In genomic region chr6:86497942-86498732, GRCm38 (mm10) we compare ENCODE assay signal across 10 mouse cellular contexts. TPM values are rescaled to one million over a fixed set of nuclear protein-coding genes. Genes with fewer than 3 reads are reported as not detected.
DNase-seq lines count a peak whose midpoint lies in the region; ATAC-seq and TF ChIP-seq lines count a peak whose summit lies in the region.
"Had no signal": no experiment of that assay in that cellular context is flagged by ENCODE, and none has a peak within 500 bp of the region (broad histone marks: within the 10 kb centered on the region; RNA-seq: fewer than 3 reads in every experiment).

No protein-coding gene starts in this region.

- no peaks in the 10 kb centered on the region for H3K9me3 ChIP-seq in heart, embryonic 11.5 days (replicated peaks; ENCODE audit: control insufficient read depth, low read length)
- H3K9me3 ChIP-seq in intestine, embryonic 14.5 days (ENCODE audit: control insufficient read depth, low read length), result no peaks in the 10 kb centered on the region
- no peaks in the 10 kb centered on the region for H3K9me3 ChIP-seq in neural tube, embryonic 15.5 days (replicated peaks)

- DNase-seq in heart, adult 11 months, result no peak
- peak; percentile 94 for DNase-seq in liver, adult 2 months (ENCODE audit: extremely low read depth, low read depth, low spot score)
- no peak for DNase-seq in liver
- DNase-seq in intestine, embryonic 14.5 days (ENCODE audit: low spot score), result no peak
- no peak for DNase-seq in layer of hippocampus, adult 11-12 months (ENCODE audit: low spot score)
- no peak for DNase-seq in urinary bladder, adult 18-20 months (ENCODE audit: low spot score in 2 of 2)
- DNase-seq: cerebellum, adult 8-10 months; gastrocnemius, postnatal 25 days had no signal

- peaks cover 21% of the 10 kb centered on the region for H3K4me1 ChIP-seq in heart, embryonic 11.5 days (ENCODE audit: control insufficient read depth, insufficient read depth, low read length)
- peaks cover 16% of the 10 kb centered on the region for H3K4me1 ChIP-seq in liver, adult 2 months (ENCODE audit: control insufficient read depth, insufficient read depth, low read length)
- H3K4me1 ChIP-seq in intestine, embryonic 14.5 days (replicated peaks; ENCODE audit: control insufficient read depth, insufficient read depth, low read length), result peaks cover 10% of the 10 kb centered on the region
- H3K4me1 ChIP-seq in neural tube, embryonic 15.5 days, result no peaks in the 10 kb centered on the region

- ATAC-seq in heart, embryonic 11.5 days (replicated peaks; ENCODE audit: insufficient number of reproducible peaks, low FRiP score, low TSS enrichment), result no peak
- ATAC-seq in intestine, embryonic 14.5 days (replicated peaks; ENCODE audit: low FRiP score, low TSS enrichment, low read depth), result no peak
- ATAC-seq in neural tube, embryonic 15.5 days (ENCODE audit: low FRiP score), result no peak

- no peaks in the 10 kb centered on the region for H3K27me3 ChIP-seq in heart, embryonic 11.5 days (ENCODE audit: control insufficient read depth, insufficient read depth, low read length)
- no peaks in the 10 kb centered on the region for H3K27me3 ChIP-seq in liver, adult 2 months (ENCODE audit: control insufficient read depth, insufficient read depth, low read length)
- H3K27me3 ChIP-seq in intestine, embryonic 14.5 days (replicated peaks; ENCODE audit: control insufficient read depth, insufficient read depth, low read length), result no peaks in the 10 kb centered on the region
- H3K27me3 ChIP-seq in neural tube, embryonic 15.5 days (replicated peaks), result no peaks in the 10 kb centered on the region

- H3K4me2 ChIP-seq in heart, embryonic 11.5 days, result peak overlapping the region; percentile 60
- peak overlapping the region; percentile 52 for H3K4me2 ChIP-seq in intestine, embryonic 14.5 days (ENCODE audit: low read length)
- H3K4me2 ChIP-seq in neural tube, embryonic 15.5 days, result peak overlapping the region; percentile 31

- peak overlapping the region; percentile 56; the same call in 1 of the 2 replicates for H3K9ac ChIP-seq in heart, embryonic 11.5 days (ENCODE audit: low read depth, low read length)
- peak overlapping the region; percentile 76 for H3K9ac ChIP-seq in liver, adult 2 months (ENCODE audit: low read depth, low read length)
- peak overlapping the region; percentile 37; the same call in 1 of the 2 replicates for H3K9ac ChIP-seq in intestine, embryonic 14.5 days (ENCODE audit: low read length)
- no peak overlapping the region for H3K9ac ChIP-seq in neural tube, embryonic 15.5 days (replicated peaks)

- peaks cover 2% of the 10 kb centered on the region; the same call in 1 of the 2 replicates for H3K79me2 ChIP-seq in liver, adult 2 months (ENCODE audit: control insufficient read depth, insufficient read depth, low read length)

- WGBS in heart, embryonic 11.5 days (ENCODE audit: insufficient replicate concordance), result 70% methylated on average over 11 of the region's 11 CpGs
- WGBS in liver, adult 2 months, result 14% methylated on average over 11 of the region's 11 CpGs
- 61% methylated on average over 11 of the region's 11 CpGs for WGBS in intestine, embryonic 14.5 days
- WGBS in neural tube, embryonic 15.5 days, result 76% methylated on average over 11 of the region's 11 CpGs

- no peak for TF ChIP-seq POLR2A in liver, adult 2 months (IDR thresholded peaks at IDR 0.05; ENCODE audit: extremely low read depth, insufficient read depth, low read length)

- peak overlapping the region; percentile 65 for H3K27ac ChIP-seq in heart, embryonic 11.5 days (ENCODE audit: low read depth, low read length)
- H3K27ac ChIP-seq in liver, adult 2 months (replicated peaks; ENCODE audit: insufficient read depth, low read depth, low read length), result peak overlapping the region; percentile 85
- peak overlapping the region; percentile 66; the same call in 1 of the 2 replicates for H3K27ac ChIP-seq in intestine, embryonic 14.5 days (ENCODE audit: low read depth)
- no peak overlapping the region for H3K27ac ChIP-seq in neural tube, embryonic 15.5 days (replicated peaks)

- no peaks in the 10 kb centered on the region for H3K36me3 ChIP-seq in heart, embryonic 11.5 days (ENCODE audit: control insufficient read depth, insufficient read depth, low read length)
- no peaks in the 10 kb centered on the region for H3K36me3 ChIP-seq in liver, adult 2 months (ENCODE audit: control insufficient read depth, insufficient read depth, low read length)
- H3K36me3 ChIP-seq in intestine, embryonic 14.5 days (ENCODE audit: control insufficient read depth, insufficient read depth, low read length), result no peaks in the 10 kb centered on the region
- no peaks in the 10 kb centered on the region for H3K36me3 ChIP-seq in neural tube, embryonic 15.5 days

- TF ChIP-seq CTCF in liver, adult 2 months (IDR thresholded peaks at IDR 0.05; ENCODE audit: low read depth, low read length), result no peak

- peak overlapping the region; percentile 18; the same call in 1 of the 2 replicates for H3K4me3 ChIP-seq in heart, embryonic 11.5 days (ENCODE audit: low read depth, low read length)
- H3K4me3 ChIP-seq in liver, adult 2 months (ENCODE audit: insufficient read depth, low read depth, low read length), result peak overlapping the region; percentile 43
- peak overlapping the region; percentile 33 for H3K4me3 ChIP-seq in intestine, embryonic 14.5 days (ENCODE audit: low read depth, low read length)
- H3K4me3 ChIP-seq in neural tube, embryonic 15.5 days (replicated peaks), result no peak overlapping the region

RNA-seq across cellular contexts. Expression of gene Pcbp1, which starts 28.0 kb away (rescaled TPM):
- 312 and 348 TPM in 2 replicates for polyA plus RNA-seq in heart, embryonic 11.5 days (2014; fragmentation: Nextera tagmentation; extraction: Ambion mirVana)
- total RNA-seq in liver, adult 2 months (2014; rRNA removed), result 38.2 and 59.7 TPM in 2 replicates
- polyA plus RNA-seq in liver, adult 2 months (2012; rRNA removed), result 119 and 138 TPM in 2 replicates
- polyA plus RNA-seq in intestine, embryonic 14.5 days (2014; fragmentation: Nextera tagmentation; extraction: Ambion mirVana), result 261 and 405 TPM in 2 replicates
- polyA plus RNA-seq in neural tube, embryonic 15.5 days (2015; fragmentation: Nextera tagmentation; extraction: Ambion mirVana), result 331 and 342 TPM in 2 replicates

RNA-seq across cellular contexts. Expression of gene C87436, which starts 60.0 kb away (rescaled TPM):
- polyA plus RNA-seq in heart, embryonic 11.5 days (2014; fragmentation: Nextera tagmentation; extraction: Ambion mirVana), result 15.2 and 16.7 TPM in 2 replicates
- total RNA-seq in liver, adult 2 months (2014; rRNA removed), result 10.1 and 10.2 TPM in 2 replicates
- 7.6 and 7.8 TPM in 2 replicates for polyA plus RNA-seq in liver, adult 2 months (2012; rRNA removed)
- polyA plus RNA-seq in intestine, embryonic 14.5 days (2014; fragmentation: Nextera tagmentation; extraction: Ambion mirVana), result 21.4 and 26.5 TPM in 2 replicates
- polyA plus RNA-seq in neural tube, embryonic 15.5 days (2015; fragmentation: Nextera tagmentation; extraction: Ambion mirVana), result 22.2 and 25.6 TPM in 2 replicates
